Mouse (Mus musculus): ENCODE measurements at regions not wholly inside any gene's neighbourhood (a gene's known extent, or its start where the extent isn't known, plus 50 kb on each side); places are given as distances from the start of the nearest gene placed in this dataset.

DNA sequence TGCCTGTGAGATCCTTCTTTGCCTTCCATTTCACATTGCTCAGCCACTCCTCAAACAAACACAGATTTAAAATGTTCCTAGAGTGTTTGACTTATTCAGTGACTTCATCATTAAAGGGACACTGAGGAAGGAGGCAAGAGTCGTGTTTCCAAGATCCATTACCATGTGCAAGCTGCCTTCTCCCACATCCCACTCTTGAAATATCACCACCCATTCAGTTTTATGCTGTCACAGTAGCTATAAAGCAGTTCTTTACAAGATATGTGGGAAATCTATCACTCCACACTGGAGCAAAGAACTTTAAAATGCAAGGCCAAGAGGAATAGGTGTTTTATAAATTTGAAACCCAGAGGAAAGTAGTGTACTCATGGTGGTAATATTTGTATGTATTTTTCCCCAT is 110.2 kb upstream of the Gm12695 start:
- DNase-seq (ENCODE audit: extremely low read depth, low read depth, low spot score): no peak

DNA sequence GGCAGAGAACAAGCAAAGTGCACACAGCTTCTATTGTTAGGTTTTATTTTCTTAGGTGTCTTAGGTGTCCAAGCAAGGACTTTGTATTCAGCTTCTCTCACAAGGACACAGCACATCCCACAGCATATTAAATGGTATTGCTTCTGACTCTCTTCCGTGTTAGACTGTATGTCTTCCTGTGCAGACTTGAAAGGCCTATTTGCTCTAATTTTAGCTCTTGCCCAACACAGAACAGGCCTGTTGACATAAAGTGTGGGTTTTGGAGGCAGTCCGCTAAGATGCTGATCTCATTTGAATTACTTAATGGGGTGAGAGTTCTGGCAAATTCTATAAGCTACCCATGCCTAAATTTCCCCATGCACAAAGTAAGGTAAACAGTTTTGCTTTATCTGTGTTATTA is 96.1 kb upstream of the Gm12695 start:
- DNase-seq (ENCODE audit: extremely low read depth, low read depth, low spot score): peak; percentile 25

DNA sequence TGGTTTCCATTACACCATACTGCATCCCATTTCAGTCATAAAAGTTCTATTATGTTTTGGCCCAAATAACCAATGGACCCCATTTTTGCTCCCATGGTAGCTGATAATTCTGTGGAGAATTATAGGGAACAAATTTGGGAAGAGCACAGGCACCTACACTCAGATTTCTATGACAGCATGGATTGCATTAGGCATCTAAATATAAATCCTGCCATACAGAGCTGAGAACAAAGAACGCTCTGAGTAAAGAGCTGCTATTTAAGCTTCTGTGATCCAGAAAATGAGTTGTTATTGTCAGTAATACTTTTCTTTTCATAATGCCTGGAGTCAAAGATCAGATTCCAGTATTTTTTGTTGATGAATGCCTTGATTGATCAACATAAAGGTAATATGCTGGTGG is 93.0 kb upstream of the Gm12695 start:
- DNase-seq (ENCODE audit: extremely low read depth, low read depth, low spot score): no peak

DNA sequence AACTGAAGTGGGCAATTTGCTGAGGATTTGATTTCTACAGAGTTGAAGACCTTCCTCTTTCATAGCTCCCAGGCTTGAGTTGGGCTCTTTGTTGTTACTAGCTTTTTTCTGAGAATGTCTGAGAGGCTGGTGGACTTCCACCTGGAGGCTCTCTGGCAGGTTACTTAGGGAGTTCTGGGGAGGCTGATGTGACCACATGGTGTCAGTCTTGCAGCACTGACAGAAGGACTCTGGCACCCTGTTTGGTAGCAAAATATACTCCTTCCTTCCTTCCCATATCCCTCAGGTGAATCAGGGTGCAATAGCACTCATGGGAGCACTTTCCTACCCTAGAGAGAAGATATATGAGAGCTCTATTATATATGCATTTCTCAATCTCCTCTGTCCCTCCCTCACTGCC is 89.7 kb upstream of the Gm12695 start:
- no peak for DNase-seq (ENCODE audit: extremely low read depth, low read depth, low spot score)

GRCm38 (mm10) chr4:96845170-96845569 is 60.2 kb upstream of the Gm12695 start:
- DNase-seq (ENCODE audit: extremely low read depth, low read depth, low spot score): no peak
